Mouse (Mus musculus): ENCODE results near the gene Col27a1.

- TF ChIP-seq CTCF (IDR thresholded peaks at IDR 0.05; ENCODE audit: low read depth) (no peak), EP300 (IDR thresholded peaks at IDR 0.05; ENCODE audit: low read depth) (no peak)
Observed at GRCm38 (mm10) chr4:63253716-63254115, 39.9 kb downstream of the Col27a1 start.

Data from liver, postnatal 0 days (tissue).